1 mouse cellular context compared by ENCODE assay signal in the genomic region with DNA sequence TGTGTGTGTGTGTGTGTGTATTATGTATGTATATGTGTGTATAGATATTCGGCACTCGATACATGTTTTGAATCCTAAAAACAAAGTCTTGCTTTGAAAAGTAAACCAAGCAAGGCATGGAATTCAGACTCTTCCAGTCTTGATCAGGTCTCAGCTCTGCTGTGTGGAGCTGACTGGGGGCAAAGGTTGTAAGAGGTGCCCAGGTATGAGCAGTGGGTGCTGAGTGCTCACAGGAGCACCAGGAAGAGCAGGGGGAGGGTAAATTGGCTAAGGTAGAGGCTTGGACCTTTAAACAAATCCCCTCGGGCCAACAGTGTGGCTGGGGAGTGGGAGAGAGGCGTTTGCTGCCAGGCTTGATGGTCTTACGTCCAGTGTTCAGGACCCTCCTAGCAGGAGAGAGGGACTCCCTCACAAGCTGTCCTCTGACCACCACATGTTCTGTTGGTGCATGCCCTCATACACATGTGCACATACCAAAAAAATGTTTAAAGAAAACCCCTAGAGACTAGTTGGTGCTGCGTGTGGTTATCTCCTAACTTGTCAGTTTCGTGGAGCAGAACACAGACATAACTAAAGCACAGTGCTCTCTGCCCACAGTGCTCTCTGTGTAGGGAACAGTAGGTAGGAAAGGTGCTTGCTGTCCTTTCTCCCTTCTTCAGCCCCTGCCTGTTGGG.
TF ChIP-seq lines count a peak whose summit lies in the region.

No protein-coding gene starts in this region.

TF ChIP-seq in CH12.LX, 34 proteins besides CTCF, POLR2A, EP300 and RAD21 (continued from another document):
- TF ChIP-seq KAT2A (IDR thresholded peaks at IDR 0.05; ENCODE audit: insufficient replicate concordance, low read length) (0 out of 2 replicates have a peak, but pooled peaks have one; percentile 18), MAX (IDR thresholded peaks at IDR 0.05; ENCODE audit: low read length) (peak; percentile 66; the same call in 1 of the 2 replicates), POLR2AphosphoS2 (IDR thresholded peaks at IDR 0.05; ENCODE audit: low read depth, low read length) (no peak), SMC3 (IDR thresholded peaks at IDR 0.05; ENCODE audit: low read depth, low read length) (no peak), PAX5 (IDR thresholded peaks at IDR 0.05; ENCODE audit: low read length) (no peak), ELF1 (IDR thresholded peaks at IDR 0.05; ENCODE audit: low read depth, low read length) (no peak), NRF1 (IDR thresholded peaks at IDR 0.05; ENCODE audit: low read depth, low read length) (no peak), HCFC1 (IDR thresholded peaks at IDR 0.05; ENCODE audit: low read depth, low read length) (no peak), MAZ (IDR thresholded peaks at IDR 0.05; ENCODE audit: low read depth, low read length) (no peak), ZC3H11A (IDR thresholded peaks at IDR 0.05; ENCODE audit: low read depth, low read length) (no peak), NELFE (IDR thresholded peaks at IDR 0.05; ENCODE audit: low read depth, low read length) (no peak), UBTF (IDR thresholded peaks at IDR 0.05; ENCODE audit: low read depth, low read length) (no peak), E2F4 (IDR thresholded peaks at IDR 0.05; ENCODE audit: insufficient replicate concordance, low read depth, low read length) (no peak), CHD2 (IDR thresholded peaks at IDR 0.05; ENCODE audit: low read length) (no peak), JUN (IDR thresholded peaks at IDR 0.05; ENCODE audit: insufficient read depth, low read depth, low read length) (no peak), MXI1 (IDR thresholded peaks at IDR 0.05; ENCODE audit: low read depth, low read length) (peak; percentile 54; the same call in 1 of the 2 replicates), IRF4 (IDR thresholded peaks at IDR 0.05; ENCODE audit: low read depth, low read length) (no peak), TCF12 (IDR thresholded peaks at IDR 0.05; ENCODE audit: low read depth, low read length) (no peak), USF1 (IDR thresholded peaks at IDR 0.05; ENCODE audit: low read depth, low read length) (no peak), TBP (conservative IDR thresholded peaks at IDR 0.05; ENCODE audit: low read depth, low read length) (no peak)
TF ChIP-seq in CH12.LX: peak in this region for 7.
